Mouse (Mus musculus): Measurements from ENCODE around the gene Det1.

The Det1 gene

DNA sequence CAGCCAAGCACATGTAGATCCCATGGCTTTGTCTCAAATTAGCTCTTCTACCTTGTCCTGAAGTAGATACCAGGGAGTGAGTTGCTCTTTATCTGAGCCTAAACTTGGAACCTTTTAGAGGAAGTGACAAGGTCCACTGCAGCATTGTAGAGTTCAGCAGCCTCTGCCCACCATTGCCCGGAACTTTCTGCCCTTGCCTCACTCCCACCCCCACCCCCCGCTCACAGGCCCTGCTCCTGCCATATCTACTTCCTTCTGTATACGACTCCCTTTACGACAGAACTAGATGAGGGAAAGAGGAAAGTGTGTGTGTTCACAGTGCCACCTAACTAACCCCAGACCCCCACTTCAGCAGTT is 17.4 kb upstream of the Det1 start:
- in situ Hi-C loops (cut with MboI; ENCODE audit: low pct_unique_long_range_greater_than_20kb in 1 of 2, low sequenced_read_pairs in 2 of 2, unreplicated experiment in 1 of 2), result no loop called here

DNA sequence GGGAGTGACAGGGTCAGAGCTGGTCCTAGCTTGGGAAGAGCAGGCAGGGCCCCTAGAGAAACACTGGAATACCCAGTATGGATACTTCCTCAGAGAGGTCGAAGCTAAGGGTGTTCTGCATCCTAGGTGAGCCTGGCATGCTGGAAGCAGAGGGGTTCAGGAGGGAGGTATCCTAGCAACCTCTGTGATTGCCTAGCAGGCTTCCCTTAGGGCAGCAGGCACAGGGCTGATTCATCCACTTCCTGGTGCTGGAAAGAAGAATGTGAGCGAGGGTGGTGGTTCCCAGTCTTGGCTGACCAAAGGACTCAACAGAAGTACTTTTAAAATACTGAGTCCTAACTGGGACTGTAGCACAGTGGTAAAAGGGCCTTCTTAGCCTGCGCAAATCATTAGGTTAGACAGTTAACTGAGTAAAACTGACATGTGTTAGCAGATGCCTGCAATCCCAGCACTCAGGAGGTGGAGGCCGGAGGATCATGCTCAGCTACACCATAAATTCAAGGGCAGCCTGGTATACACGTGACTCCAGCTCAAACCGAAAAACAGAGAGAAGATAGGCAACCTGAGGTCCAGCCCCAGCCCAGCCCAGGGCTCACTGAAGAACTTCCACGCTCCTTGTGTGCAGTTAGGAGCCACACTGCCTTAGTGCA is 16.9 kb upstream of the Det1 start:
- in situ Hi-C loops (cut with MboI; ENCODE audit: low pct_unique_long_range_greater_than_20kb in 1 of 2, low sequenced_read_pairs in 2 of 2, unreplicated experiment in 1 of 2), result no loop called here

DNA sequence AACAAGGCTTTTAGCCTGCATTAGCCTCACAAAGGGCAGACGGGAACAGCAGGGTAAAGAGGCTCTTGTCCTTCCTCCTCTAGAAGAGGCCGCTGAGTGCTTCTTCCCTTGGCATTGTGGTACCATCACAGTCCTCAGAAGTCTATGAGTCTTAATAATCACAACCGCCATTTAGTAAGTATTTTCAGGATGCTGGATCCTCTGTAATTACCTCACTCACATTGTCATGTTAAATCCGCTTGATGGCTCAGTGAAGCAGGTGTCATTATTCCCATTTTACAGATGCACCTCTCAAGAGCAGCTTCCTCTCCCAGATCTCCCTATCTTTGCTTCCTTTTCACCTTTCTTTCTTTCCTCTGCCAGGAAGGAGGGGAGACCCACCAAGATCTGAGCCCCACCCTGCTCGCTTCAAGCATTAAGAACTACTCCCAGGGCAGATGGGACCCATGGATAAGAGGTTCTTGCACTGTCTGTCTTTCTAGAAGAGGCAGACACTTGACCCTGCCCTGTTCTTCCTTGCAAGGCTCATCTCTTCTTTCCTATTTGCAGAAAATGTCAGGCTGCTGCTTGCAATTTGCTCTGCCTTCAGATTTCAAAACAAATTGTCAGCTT is 8.1 kb upstream of the Det1 start:
- in situ Hi-C loops (cut with MboI; ENCODE audit: low pct_unique_long_range_greater_than_20kb in 1 of 2, low sequenced_read_pairs in 2 of 2, unreplicated experiment in 1 of 2), result no loop called here

DNA sequence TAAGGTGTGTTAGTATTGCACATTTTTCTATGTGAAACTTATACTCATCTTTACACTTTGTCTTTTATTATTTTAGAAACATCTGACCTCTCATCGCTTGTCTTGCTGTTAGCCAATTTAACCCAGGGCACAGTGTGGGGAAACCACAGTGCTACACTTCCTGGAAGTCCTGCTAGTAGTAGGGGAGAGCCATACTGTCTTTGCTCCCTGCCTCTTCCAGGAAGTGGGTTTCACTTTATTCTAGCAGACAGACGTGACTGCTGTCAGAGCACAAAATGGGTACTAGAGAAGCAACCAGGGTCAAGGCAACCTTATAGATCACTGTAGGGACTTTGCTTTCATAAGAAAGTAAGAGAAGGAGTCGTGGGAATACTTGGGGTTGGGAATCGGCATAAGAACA is 7.0 kb upstream of the Det1 start:
- in situ Hi-C loops (cut with MboI; ENCODE audit: low pct_unique_long_range_greater_than_20kb in 1 of 2, low sequenced_read_pairs in 2 of 2, unreplicated experiment in 1 of 2), result no loop called here

DNA sequence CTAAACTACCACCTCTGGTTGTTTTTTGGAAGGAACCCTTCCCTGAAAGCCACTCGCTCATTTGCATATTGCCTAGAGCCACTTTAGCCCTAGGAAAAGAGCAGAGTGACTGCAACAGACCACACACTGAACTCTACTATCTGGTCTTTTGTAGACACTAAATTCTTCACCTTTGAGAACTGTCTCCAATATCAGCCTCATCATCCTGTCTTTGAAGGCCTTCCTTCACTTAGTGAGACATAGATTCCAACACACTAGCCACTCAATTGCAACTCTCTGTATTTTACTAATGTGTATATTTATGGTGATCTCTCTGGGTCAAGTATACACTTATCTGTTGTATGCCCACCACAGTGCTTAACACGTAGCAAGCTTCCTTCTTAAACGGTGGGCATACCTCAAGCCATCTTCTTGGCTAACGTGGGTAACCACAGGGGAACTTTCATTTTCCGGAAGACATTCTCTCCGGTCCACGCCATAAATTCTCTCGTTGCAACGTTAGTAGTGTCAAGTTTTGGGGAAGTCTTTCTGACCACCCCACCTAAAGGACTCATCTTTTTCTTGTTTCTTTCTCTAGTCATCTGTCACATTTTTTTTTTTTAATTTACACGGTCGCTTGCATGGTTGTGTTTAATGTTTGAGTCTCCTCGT is 872 bp downstream of the Det1 start:
- in situ Hi-C loops (cut with MboI; ENCODE audit: low pct_unique_long_range_greater_than_20kb in 1 of 2, low sequenced_read_pairs in 2 of 2, unreplicated experiment in 1 of 2), result no loop called here

DNA sequence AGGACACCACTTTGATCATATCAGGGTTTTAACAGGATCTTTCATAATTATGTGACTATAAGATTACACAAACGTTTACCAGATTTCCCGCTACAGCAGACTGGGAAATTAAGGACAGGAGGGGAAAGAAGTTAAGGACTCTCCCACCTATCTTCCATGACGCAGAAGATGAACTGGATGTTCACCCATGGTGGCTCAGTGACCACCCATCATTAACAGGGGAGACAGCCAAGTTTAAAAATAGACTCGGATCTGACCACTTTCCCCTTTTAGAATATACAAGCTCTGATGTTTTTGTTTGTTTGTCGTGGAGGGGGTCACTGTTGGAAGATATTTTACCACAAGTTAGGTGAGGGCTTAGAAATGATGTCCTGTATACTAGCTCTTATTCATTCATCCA is 5.5 kb downstream of the Det1 start:
- in situ Hi-C loops (cut with MboI; ENCODE audit: low pct_unique_long_range_greater_than_20kb in 1 of 2, low sequenced_read_pairs in 2 of 2, unreplicated experiment in 1 of 2), result no loop called here

DNA sequence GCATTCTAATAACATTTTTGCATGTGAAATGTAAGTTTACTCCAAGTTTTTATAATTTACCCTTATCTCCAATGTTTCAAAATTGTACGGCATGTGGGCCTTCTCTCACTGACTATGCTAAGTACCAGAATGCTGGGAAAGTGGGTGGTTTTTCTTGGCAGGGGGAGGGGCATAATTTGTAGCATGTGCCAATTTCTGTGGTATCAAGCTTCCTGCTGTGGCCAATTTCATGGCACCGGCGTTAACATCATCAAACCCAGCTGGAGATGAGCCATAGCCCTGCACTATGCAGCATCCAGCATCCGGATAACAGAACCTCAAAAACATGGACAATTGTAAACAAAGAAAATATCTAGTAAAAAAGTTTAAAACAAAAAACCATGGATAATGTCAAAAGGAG is 9.8 kb downstream of the Det1 start:
- in situ Hi-C loops (cut with MboI; ENCODE audit: low pct_unique_long_range_greater_than_20kb in 1 of 2, low sequenced_read_pairs in 2 of 2, unreplicated experiment in 1 of 2), result no loop called here

DNA sequence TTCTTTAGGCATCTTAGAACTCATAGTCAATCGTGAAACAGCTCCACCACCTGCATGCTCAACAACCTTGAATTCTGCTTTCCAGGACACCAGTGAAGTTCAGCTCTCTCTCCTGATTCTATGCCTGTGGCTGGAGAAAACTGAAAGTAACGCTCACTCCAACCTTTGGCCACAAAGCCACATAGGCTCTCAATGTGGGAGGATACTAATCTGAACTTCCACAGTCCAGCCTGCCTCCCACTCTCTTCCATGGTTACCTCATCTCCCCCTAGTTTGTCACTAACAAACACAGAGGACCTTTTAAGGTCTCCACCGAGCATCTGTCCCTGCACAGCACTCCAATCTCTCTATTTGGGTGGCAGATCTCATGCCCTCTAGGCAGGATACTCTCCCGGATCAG is 11.4 kb downstream of the Det1 start:
- in situ Hi-C loops (cut with MboI; ENCODE audit: low pct_unique_long_range_greater_than_20kb in 1 of 2, low sequenced_read_pairs in 2 of 2, unreplicated experiment in 1 of 2), result no loop called here

DNA sequence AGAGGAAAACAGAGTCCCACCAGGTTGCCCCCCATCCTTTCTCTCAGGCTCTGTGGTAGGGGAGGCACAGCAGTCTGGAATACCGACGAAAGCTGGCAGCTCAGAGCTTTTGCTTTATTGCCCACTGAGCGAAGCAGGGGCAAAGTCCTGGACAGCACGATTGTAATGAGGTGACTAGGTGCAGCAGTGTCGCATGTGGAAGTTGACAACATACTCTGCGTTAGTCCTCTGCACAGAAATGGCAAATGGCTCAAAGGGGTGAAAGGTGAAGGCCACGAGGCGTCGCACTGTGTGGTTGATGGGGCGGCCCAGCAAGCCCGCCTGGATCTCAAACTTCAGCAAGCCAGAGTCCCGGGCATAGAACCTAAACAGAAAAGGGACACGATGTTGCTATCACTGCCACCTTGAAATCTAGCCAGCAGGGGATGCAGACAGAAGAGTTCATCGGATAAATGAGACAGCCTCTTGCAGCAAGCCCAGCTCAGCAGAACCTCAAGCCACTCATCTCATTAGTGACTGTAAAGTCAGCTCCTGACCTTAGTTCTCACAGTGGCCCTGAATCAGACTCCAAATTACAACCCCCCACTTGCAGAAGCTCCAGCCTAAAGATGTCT is 19.2 kb downstream of the Det1 start:
- in situ Hi-C loops (cut with MboI; ENCODE audit: low pct_unique_long_range_greater_than_20kb in 1 of 2, low sequenced_read_pairs in 2 of 2, unreplicated experiment in 1 of 2), result no loop called here

DNA sequence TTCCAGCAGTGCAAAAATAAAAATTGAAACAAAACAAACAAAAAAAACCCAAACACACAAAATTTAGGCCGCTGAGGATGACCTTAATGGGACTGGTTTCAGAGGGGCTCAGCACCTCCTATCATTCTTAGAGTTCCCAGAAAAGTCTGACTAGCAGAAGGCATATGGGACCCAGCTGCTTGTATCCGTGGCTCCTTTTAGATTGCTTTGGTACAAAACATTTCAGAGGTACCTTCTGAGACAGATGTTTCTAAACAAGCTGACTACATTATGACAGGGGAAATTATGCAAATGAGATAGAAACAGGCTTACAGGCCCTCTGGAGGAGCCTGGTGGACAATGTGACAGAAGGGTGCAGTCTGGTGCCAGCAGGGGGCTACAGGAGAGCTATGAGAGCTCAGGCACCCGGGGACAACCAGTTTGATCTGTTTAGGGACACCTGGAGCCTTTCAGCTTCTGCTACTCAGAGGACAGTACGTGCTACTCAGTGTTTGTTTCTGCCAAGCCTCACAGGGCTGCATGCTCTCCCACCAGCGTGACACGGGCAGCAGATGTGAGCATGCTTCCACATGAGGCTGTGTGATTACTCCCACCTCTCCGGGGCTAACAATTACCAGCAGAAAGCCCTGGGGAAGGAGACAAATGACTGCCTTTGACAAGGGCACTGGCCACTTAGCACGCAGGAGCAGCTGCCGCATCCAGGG is 20.2 kb downstream of the Det1 start:
- in situ Hi-C loops (cut with MboI; ENCODE audit: low pct_unique_long_range_greater_than_20kb in 1 of 2, low sequenced_read_pairs in 2 of 2, unreplicated experiment in 1 of 2), result no loop called here

DNA sequence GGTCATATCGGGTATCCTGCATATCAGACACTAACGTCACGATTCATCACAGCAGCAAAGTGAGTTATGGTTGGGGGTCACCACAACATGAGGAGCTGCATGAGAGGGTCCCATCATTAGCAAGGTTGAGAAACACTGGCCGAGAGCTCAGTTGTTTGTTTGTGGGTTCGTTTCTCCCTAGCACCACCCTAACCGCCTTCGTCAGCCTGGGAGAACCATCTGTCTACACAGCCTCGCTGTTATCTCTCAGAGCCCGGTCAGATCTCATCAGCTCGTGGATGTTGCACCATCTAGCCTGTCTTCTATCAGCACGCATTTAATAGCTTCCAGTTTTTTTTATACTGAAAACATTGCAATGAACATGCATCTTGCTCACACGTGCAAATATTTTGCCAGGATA is 28.7 kb downstream of the Det1 start:
- in situ Hi-C loops (cut with MboI; ENCODE audit: low pct_unique_long_range_greater_than_20kb in 1 of 2, low sequenced_read_pairs in 2 of 2, unreplicated experiment in 1 of 2), result no loop called here

DNA sequence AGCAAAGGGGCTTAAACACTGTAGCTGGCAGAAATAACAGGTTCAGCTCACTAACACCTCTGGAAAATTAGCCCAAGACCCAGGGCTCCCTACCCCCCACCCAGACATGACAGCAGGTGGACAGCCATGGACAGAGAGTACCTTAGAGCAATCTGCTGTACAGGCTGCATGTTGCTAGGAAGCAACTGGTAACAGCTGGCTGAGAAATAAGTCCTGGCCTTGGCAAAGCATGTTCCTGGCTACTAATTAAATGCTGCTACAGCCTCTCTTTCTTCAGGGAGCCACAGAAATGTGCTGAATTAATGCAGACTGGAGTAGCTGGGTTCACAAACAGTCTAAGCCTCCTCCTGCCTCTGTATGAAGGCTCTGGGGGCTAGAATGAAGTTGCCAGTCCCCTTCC is 32.3 kb downstream of the Det1 start:
- in situ Hi-C loops (cut with MboI; ENCODE audit: low pct_unique_long_range_greater_than_20kb in 1 of 2, low sequenced_read_pairs in 2 of 2, unreplicated experiment in 1 of 2), result no loop called here

DNA sequence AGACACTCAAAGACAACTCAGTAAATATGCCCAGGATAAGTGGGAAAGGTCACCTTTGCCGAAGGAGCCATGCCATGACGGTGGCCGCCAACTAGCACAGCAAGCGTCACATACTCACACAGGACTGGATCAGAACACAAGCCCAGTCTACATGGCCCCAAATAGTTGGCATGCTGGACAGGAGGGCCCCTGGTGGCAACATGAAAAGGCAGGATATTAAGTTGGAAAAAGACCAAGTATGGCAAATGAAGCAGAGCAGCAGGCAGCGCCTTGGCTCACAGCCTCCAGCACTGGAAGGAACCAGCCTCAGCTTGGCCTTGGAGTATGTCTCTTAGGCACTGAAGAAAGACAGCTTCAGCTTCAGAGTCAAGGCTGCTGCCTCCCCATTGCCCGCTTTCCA is 33.3 kb downstream of the Det1 start:
- in situ Hi-C loops (cut with MboI; ENCODE audit: low pct_unique_long_range_greater_than_20kb in 1 of 2, low sequenced_read_pairs in 2 of 2, unreplicated experiment in 1 of 2), result no loop called here

DNA sequence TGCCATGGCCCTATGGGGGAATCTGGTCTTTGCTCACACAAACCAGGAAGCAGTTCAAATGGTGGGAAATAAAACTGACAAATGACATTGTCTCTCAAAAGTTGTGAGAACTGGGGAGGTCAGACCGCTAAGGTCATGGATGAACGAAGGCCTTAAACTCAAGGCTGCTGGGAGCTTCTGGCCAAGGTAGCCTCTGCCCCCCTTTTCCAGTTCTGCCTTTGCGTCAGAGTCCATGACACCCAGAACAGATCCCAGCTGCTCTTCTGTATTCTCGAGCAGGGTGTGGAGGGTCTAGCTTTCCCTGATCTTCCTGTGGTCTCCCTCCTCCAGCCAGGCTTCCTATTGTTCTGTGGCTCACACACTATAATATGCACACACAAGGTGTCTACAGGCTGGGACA is 39.9 kb downstream of the Det1 start:
- in situ Hi-C loops (cut with MboI; ENCODE audit: low pct_unique_long_range_greater_than_20kb in 1 of 2, low sequenced_read_pairs in 2 of 2, unreplicated experiment in 1 of 2), result no loop called here

DNA sequence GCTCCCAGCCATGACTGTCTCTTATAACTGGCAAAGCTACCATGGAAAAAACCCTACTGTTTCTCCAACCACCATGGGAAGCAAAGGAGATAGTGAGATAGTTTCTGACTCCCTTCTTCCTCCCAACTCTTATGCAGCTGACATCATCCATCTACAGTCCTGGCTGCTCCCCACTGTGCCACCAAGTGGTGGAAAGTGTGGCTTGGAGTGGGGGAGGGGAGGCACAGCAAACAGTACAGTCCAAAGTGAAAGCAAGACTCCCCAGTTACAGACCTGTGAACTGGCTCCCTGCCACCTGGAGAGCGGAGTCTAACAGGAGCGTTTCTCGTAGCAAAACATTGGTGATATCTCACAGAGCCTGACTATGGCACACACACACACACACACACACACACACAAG is 43.2 kb downstream of the Det1 start:
- in situ Hi-C loops (cut with MboI; ENCODE audit: low pct_unique_long_range_greater_than_20kb in 1 of 2, low sequenced_read_pairs in 2 of 2, unreplicated experiment in 1 of 2), result no loop called here

DNA sequence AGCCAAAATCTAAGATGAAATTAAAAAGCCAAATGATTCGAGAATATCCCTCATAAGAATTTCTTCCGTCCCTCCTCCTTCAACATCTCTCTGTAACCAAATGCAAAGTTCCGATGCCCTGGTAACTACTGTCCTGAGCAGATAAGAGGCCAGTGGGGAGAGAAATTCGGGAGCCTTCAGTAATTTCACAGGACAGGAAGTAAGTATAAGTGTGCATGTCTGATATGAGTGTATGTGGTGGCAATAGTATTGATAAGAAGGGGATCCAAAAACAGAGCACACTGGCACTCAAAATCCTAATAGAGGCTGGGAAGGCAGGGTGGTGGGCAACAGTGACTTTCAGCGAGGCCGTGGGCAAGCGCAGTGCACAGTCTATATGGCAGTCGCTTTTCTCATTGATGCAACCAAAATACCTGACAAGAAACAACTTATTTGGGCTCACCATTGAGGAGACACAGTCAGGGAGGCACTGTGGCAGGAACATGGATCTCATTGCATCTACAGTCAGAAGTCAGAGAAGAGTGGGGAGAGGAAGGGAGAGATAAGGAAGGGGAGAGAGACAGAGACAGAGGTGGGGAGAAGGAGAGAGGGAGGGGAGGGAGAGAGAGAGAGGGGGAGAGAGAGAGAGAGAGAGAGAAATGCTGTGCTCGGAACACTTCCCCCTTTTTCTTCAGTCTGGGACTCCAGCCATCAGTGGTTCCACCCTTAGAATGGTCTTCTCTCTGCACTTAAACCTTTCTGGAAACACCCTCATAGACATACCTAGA is 47.1 kb downstream of the Det1 start:
- in situ Hi-C loops (cut with MboI; ENCODE audit: low pct_unique_long_range_greater_than_20kb in 1 of 2, low sequenced_read_pairs in 2 of 2, unreplicated experiment in 1 of 2), result no loop called here

DNA sequence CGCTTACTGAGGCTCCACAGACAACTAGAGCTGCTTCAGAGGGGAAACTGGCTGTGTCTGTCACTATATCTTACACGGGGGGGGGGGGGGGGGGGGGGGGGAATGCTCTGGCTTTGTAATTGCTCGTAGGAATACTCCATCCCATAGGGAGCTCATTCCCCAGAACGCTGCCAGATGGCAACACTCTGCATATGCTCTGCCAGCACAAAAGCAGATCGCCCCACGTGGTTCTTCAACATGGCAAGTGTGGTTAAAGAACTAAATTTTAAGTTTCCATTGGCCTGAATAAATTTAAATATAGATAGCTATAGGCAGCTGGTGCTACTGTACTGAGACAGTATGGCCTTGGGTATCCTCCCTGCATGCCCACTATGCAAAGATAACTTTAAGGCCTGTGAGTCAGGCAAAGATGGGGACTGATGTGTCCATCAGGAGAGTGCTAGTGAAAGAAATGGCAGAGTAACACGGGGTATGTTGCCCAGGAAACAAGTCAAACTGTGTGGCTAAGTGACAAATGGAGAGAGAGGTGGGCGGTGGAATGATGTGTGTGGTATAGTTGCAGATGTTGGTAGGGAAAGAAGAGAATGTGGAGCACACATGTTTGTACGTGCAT is 49.1 kb downstream of the Det1 start:
- in situ Hi-C loops (cut with MboI; ENCODE audit: low pct_unique_long_range_greater_than_20kb in 1 of 2, low sequenced_read_pairs in 2 of 2, unreplicated experiment in 1 of 2), result no loop called here

DNA sequence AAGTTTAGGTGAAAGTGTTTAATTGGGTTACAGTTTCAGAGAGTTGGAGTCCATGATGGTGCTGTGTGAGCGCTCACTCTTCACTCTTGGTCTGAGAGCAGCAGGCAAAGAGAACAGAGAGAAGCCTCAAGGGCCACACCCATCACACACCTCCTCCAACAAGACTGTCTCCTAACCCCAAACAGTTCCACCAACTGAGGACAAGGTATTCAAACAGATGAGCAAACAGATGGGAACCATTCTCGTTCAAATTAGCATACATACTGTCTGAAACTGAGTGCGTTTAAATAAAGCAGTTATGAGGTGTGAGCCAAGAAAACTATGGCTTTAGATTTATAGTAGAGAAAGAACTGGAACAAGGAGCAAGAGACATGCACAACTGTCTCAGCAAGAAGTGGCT is 50.4 kb downstream of the Det1 start:
- in situ Hi-C loops (cut with MboI; ENCODE audit: low pct_unique_long_range_greater_than_20kb in 1 of 2, low sequenced_read_pairs in 2 of 2, unreplicated experiment in 1 of 2), result no loop called here
